Mouse (Mus musculus): ENCODE data around the gene Spg20. TPM values are rescaled to one million over a fixed set of nuclear protein-coding genes. Genes with fewer than 3 reads are reported as not detected.
A peak's percentile ranks its signal among the peaks of the same experiment; 100 is the strongest.

Spg20 gene
- polyA plus RNA-seq (2012; rRNA removed), result 4.5 and 6.1 TPM in 2 replicates

GRCm38 (mm10) chr3:55111935-55112709, at the start of gene Spg20:
Gene Spg20 (plus strand): TSS chr3:55112108.
- WGBS, result 1% methylated on average over 58 of the region's 58 CpGs
- peak; percentile 83 for DNase-seq (ENCODE audit: low read depth, low spot score)

- 78% methylated on average over 9 of the region's 9 CpGs for WGBS
These were observed 49.3 kb upstream of the Spg20 start for GRCm38 (mm10) chr3:55062653-55063052.

GRCm38 (mm10) chr3:55064396-55064795, 47.5 kb upstream of the Spg20 start:
- WGBS, result 15% methylated on average over 2 of the region's 2 CpGs
- DNase-seq (ENCODE audit: low read depth, low spot score), result no peak

More at GRCm38 (mm10) chr3:55062653-55063052, 49.3 kb upstream of the Spg20 start:
- DNase-seq (ENCODE audit: low read depth, low spot score), result no peak

GRCm38 (mm10) chr3:55065738-55066665, 45.9 kb upstream of the Spg20 start:
- DNase-seq (ENCODE audit: low read depth, low spot score), result no peak
- 22% methylated on average over 14 of the region's 14 CpGs for WGBS

- WGBS, result 59% methylated on average over 12 of the region's 12 CpGs
These were observed 45.3 kb upstream of the Spg20 start for GRCm38 (mm10) chr3:55066666-55067023.

GRCm38 (mm10) chr3:55067791-55068434, 44.0 kb upstream of the Spg20 start:
- no peak for DNase-seq (ENCODE audit: low read depth, low spot score)
- 18% methylated on average over 7 of the region's 7 CpGs for WGBS

More at GRCm38 (mm10) chr3:55066666-55067023, 45.3 kb upstream of the Spg20 start:
- DNase-seq (ENCODE audit: low read depth, low spot score), result no peak

GRCm38 (mm10) chr3:55074576-55075293, 37.2 kb upstream of the Spg20 start:
- WGBS, result 83% methylated on average over 6 of the region's 6 CpGs
- DNase-seq (ENCODE audit: low read depth, low spot score), result no peak

GRCm38 (mm10) chr3:55075294-55075648, 36.6 kb upstream of the Spg20 start:
- DNase-seq (ENCODE audit: low read depth, low spot score), result no peak
- WGBS, result 78% methylated on average over 3 of the region's 3 CpGs

GRCm38 (mm10) chr3:55078233-55078632, 33.7 kb upstream of the Spg20 start:
- WGBS, result 27% methylated on average over 6 of the region's 6 CpGs
- no peak for DNase-seq (ENCODE audit: low read depth, low spot score)

GRCm38 (mm10) chr3:55079619-55080018, 32.3 kb upstream of the Spg20 start:
- DNase-seq (ENCODE audit: low read depth, low spot score), result no peak
- 74% methylated on average over 8 of the region's 8 CpGs for WGBS

- DNase-seq (ENCODE audit: low read depth, low spot score), result peak; percentile 52
- 8% methylated on average over 6 of the region's 6 CpGs for WGBS
These were observed 31.9 kb upstream of the Spg20 start for GRCm38 (mm10) chr3:55080055-55080454.

- WGBS, result 71% methylated on average over 6 of the region's 6 CpGs
- no peak for DNase-seq (ENCODE audit: low read depth, low spot score)
These were observed 27.1 kb upstream of the Spg20 start for GRCm38 (mm10) chr3:55084781-55085180.

GRCm38 (mm10) chr3:55085716-55086115, 26.2 kb upstream of the Spg20 start:
- 84% methylated on average over 3 of the region's 3 CpGs for WGBS
- no peak for DNase-seq (ENCODE audit: low read depth, low spot score)

GRCm38 (mm10) chr3:55086948-55087347, 25.0 kb upstream of the Spg20 start:
- 88% methylated on average over 5 of the region's 5 CpGs for WGBS

GRCm38 (mm10) chr3:55087360-55087759, 24.5 kb upstream of the Spg20 start:
- no peak for DNase-seq (ENCODE audit: low read depth, low spot score)
- WGBS, result 59% methylated on average over 4 of the region's 4 CpGs

More at GRCm38 (mm10) chr3:55086948-55087347, 25.0 kb upstream of the Spg20 start:
- DNase-seq (ENCODE audit: low read depth, low spot score), result no peak

- 31% methylated on average over 4 of the region's 4 CpGs for WGBS
- DNase-seq (ENCODE audit: low read depth, low spot score), result no peak
These were observed 23.5 kb upstream of the Spg20 start for GRCm38 (mm10) chr3:55088359-55088758.

GRCm38 (mm10) chr3:55088843-55089242, 23.1 kb upstream of the Spg20 start:
- no peak for DNase-seq (ENCODE audit: low read depth, low spot score)
- 33% methylated on average over 3 of the region's 3 CpGs for WGBS

- peak; percentile 76 for DNase-seq (ENCODE audit: low read depth, low spot score)
- 31% methylated on average over 4 of the region's 4 CpGs for WGBS
These were observed 22.6 kb upstream of the Spg20 start for GRCm38 (mm10) chr3:55089291-55089690.

GRCm38 (mm10) chr3:55093161-55093560, 18.7 kb upstream of the Spg20 start:
- 22% methylated on average over 1 of the region's 1 CpGs for WGBS
- DNase-seq (ENCODE audit: low read depth, low spot score), result no peak
